28 mouse cellular contexts compared by ENCODE assay signal in genomic region chr8:76793891-76794290, GRCm38 (mm10).
DNase-seq lines count a peak whose midpoint lies in the region; ATAC-seq and TF ChIP-seq lines count a peak whose summit lies in the region.
"Had no signal": no experiment of that assay in that cellular context is flagged by ENCODE, and none has a peak within 500 bp of the region (broad histone marks: within the 10 kb centered on the region; RNA-seq: fewer than 3 reads in every experiment).

No protein-coding gene starts in this region.

- H3K27me3 ChIP-seq in hindbrain, embryonic 12.5 days: no peaks in the 10 kb centered on the region
- no peaks in the 10 kb centered on the region for H3K27me3 ChIP-seq in hindbrain, postnatal 0 days (ENCODE audit: insufficient read depth, low read length)
- no peaks in the 10 kb centered on the region for H3K27me3 ChIP-seq in intestine, embryonic 15.5 days (replicated peaks)
- no peaks in the 10 kb centered on the region for H3K27me3 ChIP-seq in liver, embryonic 14.5 days (ENCODE audit: control insufficient read depth, insufficient read depth, low read length)
- H3K27me3 ChIP-seq: embryonic facial prominence, embryonic 15.5 days; forebrain, embryonic 15.5 days; limb, embryonic 12.5 days; midbrain, embryonic 13.5 days; neural tube, embryonic 13.5 days had no signal

- peak; percentile 5 for DNase-seq in embryo, embryonic 10.5 days (ENCODE audit: low spot score)
- DNase-seq in embryo, embryonic 9.5 days (ENCODE audit: extremely low spot score): no peak
- DNase-seq in hindbrain, postnatal 0 days (ENCODE audit: low spot score): no peak
- DNase-seq in liver, embryonic 14.5 days (ENCODE audit: low read depth in 3 of 3, low spot score in 3 of 3): peak in 2 of 3 experiments; percentile 17 to 25
- DNase-seq in spleen, postnatal 10 days (ENCODE audit: low spot score in 2 of 2): no peak
- DNase-seq: adrenal gland, postnatal 25 days; cerebellum, adult 11-12 months; cerebellum, postnatal 10 days; gastrocnemius, postnatal 25 days; heart, postnatal 10 days; kidney, adult 9 months; kidney, postnatal 14 days; lung, adult 2 months; lung, postnatal 14 days; retina, postnatal 1 day; right cerebral cortex, postnatal 25 days; spleen, adult 18-20 months; thymus, postnatal 14 days had no signal

- ATAC-seq in hindbrain, embryonic 12.5 days (ENCODE audit: low FRiP score): 0 out of 2 replicates have a peak, but pooled peaks have one; percentile 19
- ATAC-seq in hindbrain, postnatal 0 days: no peak
- ATAC-seq in intestine, embryonic 15.5 days: peak; percentile 74
- ATAC-seq in liver, embryonic 14.5 days (ENCODE audit: insufficient read depth): peak; percentile 84
- no peak for ATAC-seq in activated CD4-positive, CD25-positive, alpha-beta regulatory T cell, adult 4 months
- ATAC-seq: forebrain, embryonic 15.5 days; midbrain, embryonic 13.5 days had no signal

- H3K4me2 ChIP-seq in hindbrain, embryonic 12.5 days (replicated peaks): no peak overlapping the region
- no peak overlapping the region for H3K4me2 ChIP-seq in hindbrain, postnatal 0 days (ENCODE audit: low read depth, low read length)
- no peak overlapping the region for H3K4me2 ChIP-seq in intestine, embryonic 15.5 days (replicated peaks)
- no peak overlapping the region for H3K4me2 ChIP-seq in liver, embryonic 14.5 days (ENCODE audit: low read depth)
- H3K4me2 ChIP-seq: embryonic facial prominence, embryonic 15.5 days; forebrain, embryonic 15.5 days; limb, embryonic 12.5 days; midbrain, embryonic 13.5 days; neural tube, embryonic 13.5 days had no signal

- TF ChIP-seq EP300 in liver, embryonic 14.5 days (IDR thresholded peaks at IDR 0.05; ENCODE audit: low read depth): 0 out of 2 replicates have a peak, but pooled peaks have one; percentile 37

- 90% methylated on average over 3 of the region's 3 CpGs for WGBS in hindbrain, embryonic 12.5 days
- 94% methylated on average over 3 of the region's 3 CpGs for WGBS in hindbrain, postnatal 0 days
- 78% methylated on average over 3 of the region's 3 CpGs for WGBS in intestine, embryonic 15.5 days
- 28% methylated on average over 3 of the region's 3 CpGs for WGBS in liver, embryonic 14.5 days (ENCODE audit: insufficient replicate concordance)

- H3K36me3 ChIP-seq in hindbrain, embryonic 12.5 days: no peaks in the 10 kb centered on the region
- H3K36me3 ChIP-seq in hindbrain, postnatal 0 days (ENCODE audit: insufficient read depth, low read length): no peaks in the 10 kb centered on the region
- H3K36me3 ChIP-seq in intestine, embryonic 15.5 days: no peaks in the 10 kb centered on the region
- H3K36me3 ChIP-seq in liver, embryonic 14.5 days (replicated peaks; ENCODE audit: control insufficient read depth, insufficient read depth, low read depth): no peaks in the 10 kb centered on the region
- H3K36me3 ChIP-seq: embryonic facial prominence, embryonic 15.5 days; forebrain, embryonic 15.5 days; hindbrain, embryonic 10.5 days; limb, embryonic 12.5 days; midbrain, embryonic 13.5 days; neural tube, embryonic 13.5 days had no signal

- no peak for TF ChIP-seq CTCF in hindbrain, postnatal 0 days (IDR thresholded peaks at IDR 0.05; ENCODE audit: low read depth)
- no peak for TF ChIP-seq CTCF in liver, embryonic 14.5 days (IDR thresholded peaks at IDR 0.05; ENCODE audit: low read depth)

- H3K4me3 ChIP-seq in hindbrain, embryonic 12.5 days: no peak overlapping the region
- H3K4me3 ChIP-seq in hindbrain, postnatal 0 days (ENCODE audit: low read length): no peak overlapping the region
- no peak overlapping the region for H3K4me3 ChIP-seq in intestine, embryonic 15.5 days (replicated peaks)
- no peak overlapping the region for H3K4me3 ChIP-seq in liver, embryonic 14.5 days (ENCODE audit: insufficient read depth in 1 of 2, low read depth in 2 of 2, low read length in 2 of 2)
- H3K4me3 ChIP-seq: embryonic facial prominence, embryonic 15.5 days; forebrain, embryonic 15.5 days; hindbrain, embryonic 10.5 days; limb, embryonic 12.5 days; midbrain, embryonic 13.5 days; myocyte; neural tube, embryonic 13.5 days had no signal

- no peaks in the 10 kb centered on the region for H3K9me3 ChIP-seq in hindbrain, embryonic 12.5 days (replicated peaks)
- no peaks in the 10 kb centered on the region for H3K9me3 ChIP-seq in hindbrain, postnatal 0 days (ENCODE audit: low read length)
- H3K9me3 ChIP-seq in intestine, embryonic 15.5 days: no peaks in the 10 kb centered on the region
- H3K9me3 ChIP-seq in liver, embryonic 14.5 days (ENCODE audit: control insufficient read depth, low read length): no peaks in the 10 kb centered on the region
- H3K9me3 ChIP-seq: embryonic facial prominence, embryonic 15.5 days; forebrain, embryonic 15.5 days; hindbrain, embryonic 10.5 days; limb, embryonic 12.5 days; midbrain, embryonic 13.5 days; neural tube, embryonic 13.5 days had no signal

- H3K4me1 ChIP-seq in hindbrain, embryonic 12.5 days: no peaks in the 10 kb centered on the region
- H3K4me1 ChIP-seq in hindbrain, postnatal 0 days (ENCODE audit: insufficient read depth, low read length): no peaks in the 10 kb centered on the region
- no peaks in the 10 kb centered on the region for H3K4me1 ChIP-seq in intestine, embryonic 15.5 days (replicated peaks)
- no peaks in the 10 kb centered on the region for H3K4me1 ChIP-seq in liver, embryonic 14.5 days (replicated peaks; ENCODE audit: control insufficient read depth in 2 of 2, insufficient read depth in 2 of 2, low read length in 1 of 2)
- H3K4me1 ChIP-seq: embryonic facial prominence, embryonic 15.5 days; forebrain, embryonic 15.5 days; hindbrain, embryonic 10.5 days; limb, embryonic 12.5 days; midbrain, embryonic 13.5 days; neural tube, embryonic 13.5 days had no signal

- no peak overlapping the region for H3K9ac ChIP-seq in hindbrain, embryonic 12.5 days
- no peak overlapping the region for H3K9ac ChIP-seq in hindbrain, postnatal 0 days (replicated peaks; ENCODE audit: low read length)
- no peak overlapping the region for H3K9ac ChIP-seq in intestine, embryonic 15.5 days
- H3K9ac ChIP-seq in liver, embryonic 14.5 days (replicated peaks): no peak overlapping the region
- H3K9ac ChIP-seq: embryonic facial prominence, embryonic 15.5 days; forebrain, embryonic 15.5 days; limb, embryonic 12.5 days; midbrain, embryonic 13.5 days; neural tube, embryonic 13.5 days had no signal

- no peak overlapping the region for H3K27ac ChIP-seq in hindbrain, embryonic 12.5 days
- no peak overlapping the region for H3K27ac ChIP-seq in hindbrain, postnatal 0 days
- H3K27ac ChIP-seq in intestine, embryonic 15.5 days: no peak overlapping the region
- H3K27ac ChIP-seq in liver, embryonic 14.5 days: no peak overlapping the region
- H3K27ac ChIP-seq: embryonic facial prominence, embryonic 15.5 days; forebrain, embryonic 15.5 days; hindbrain, embryonic 10.5 days; limb, embryonic 12.5 days; midbrain, embryonic 13.5 days; neural tube, embryonic 13.5 days had no signal

Comparison
In these comparisons a context has a peak if more than half of its experiments do, and no peak if none do; other contexts are left out.
1. DNase-seq: peak in embryo, embryonic 10.5 days (single experiment) and liver, embryonic 14.5 days (2 of 3); none in embryo, embryonic 9.5 days (single experiment), hindbrain, postnatal 0 days (single experiment) and spleen, postnatal 10 days (0 of 2).
2. ATAC-seq: peak in hindbrain, embryonic 12.5 days (single experiment), intestine, embryonic 15.5 days (single experiment) and liver, embryonic 14.5 days (single experiment); none in hindbrain, postnatal 0 days (single experiment) and activated CD4-positive, CD25-positive, alpha-beta regulatory T cell, adult 4 months (single experiment).